Mouse (Mus musculus) C2C12 (cell line): ENCODE measurements around the gene Foxn1.

Experiments
- CTCF ChIP-seq: IDR thresholded peaks from one replicate; pipeline ENCODE4 v1.5.1; 2011; ENCODE audit not compliant: control insufficient read depth, insufficient read depth, insufficient read length
- FOSL1 ChIP-seq: IDR thresholded peaks from one replicate; pipeline ENCODE4 v1.8.0; 2011; ENCODE audit warnings: mild to moderate bottlenecking, low read length; ENCODE audit not compliant: poor library complexity, insufficient read depth, severe bottlenecking
- MAX ChIP-seq: IDR thresholded peaks from one replicate; pipeline ENCODE4 v1.6.1; 2011; ENCODE audit warnings: mild to moderate bottlenecking, control low read depth
- MYOD1 ChIP-seq: IDR thresholded peaks from one replicate; pipeline ENCODE4 v1.6.1; 2011; ENCODE audit warnings: low read depth; ENCODE audit not compliant: control insufficient read depth, insufficient read length
- MYOG ChIP-seq: IDR thresholded peaks from one replicate; pipeline ENCODE4 v1.6.1; 2011; ENCODE audit not compliant: control insufficient read depth, insufficient read length; ENCODE audit errors: extremely low read depth

GRCm38 (mm10) chr11:78313662-78314061, 72.7 kb downstream of the Foxn1 start:
- no peak for TF ChIP-seq CTCF
- no peak for TF ChIP-seq MAX
- no peak for TF ChIP-seq FOSL1
- no peak for TF ChIP-seq MYOG
- no peak for TF ChIP-seq MYOD1
